ENCODE assay signal across 8 mouse cellular contexts in the genomic region with DNA sequence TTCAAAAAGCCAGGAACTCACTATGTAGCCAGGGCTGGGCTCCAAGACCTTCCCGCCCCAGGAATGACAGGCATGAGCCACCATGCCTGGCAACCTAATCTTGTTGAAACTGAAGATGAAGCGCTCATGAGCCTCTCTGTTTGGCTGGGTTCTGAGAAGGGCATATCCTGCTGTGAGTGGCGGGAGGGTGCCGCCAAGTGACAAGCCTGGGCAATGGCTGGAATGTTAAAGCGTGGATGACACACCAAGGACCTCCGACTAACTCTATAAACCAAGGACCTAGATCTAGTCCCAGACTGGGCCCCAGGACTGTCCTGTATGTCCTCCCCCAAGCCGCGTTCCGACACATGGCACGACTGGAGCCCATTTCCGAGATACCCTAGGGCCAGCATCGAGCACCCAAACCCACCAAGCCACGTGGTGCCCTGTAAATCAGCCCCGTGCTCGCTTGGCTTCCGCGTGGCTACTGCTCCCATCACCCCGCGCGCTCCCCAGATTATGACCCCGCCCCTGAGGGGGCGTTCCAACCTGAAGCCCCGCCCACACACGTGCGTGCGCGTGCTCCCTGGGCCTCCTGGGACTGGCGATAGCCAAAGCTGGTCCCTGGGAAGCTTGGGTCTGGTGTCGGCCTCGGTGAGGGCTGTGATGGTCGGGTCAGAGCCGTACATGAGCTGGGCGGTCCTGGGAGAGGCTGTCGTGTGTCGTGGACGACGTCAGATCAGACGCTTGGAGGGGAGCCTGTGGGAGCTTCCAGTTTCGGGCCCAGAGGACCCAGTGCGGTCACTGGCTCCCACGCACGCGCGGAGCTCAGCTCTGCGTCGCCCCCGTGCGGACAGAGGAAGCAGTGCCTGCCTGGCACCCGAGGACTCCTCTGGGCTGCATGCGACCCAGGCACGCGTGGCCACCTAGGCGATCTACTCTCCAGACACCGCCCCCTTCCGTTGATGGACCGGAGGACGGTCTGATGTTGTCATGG. TPM values are rescaled to one million over a fixed set of nuclear protein-coding genes. Genes with fewer than 3 reads are reported as not detected.
A peak's percentile ranks its signal among the peaks of the same experiment; 100 is the strongest.
DNase-seq lines count a peak whose midpoint lies in the region; ATAC-seq and TF ChIP-seq lines count a peak whose summit lies in the region.

No protein-coding gene starts in this region.

- H3K9ac ChIP-seq in ES-E14 (ENCODE audit: insufficient read depth, low read depth, low read length, poor library complexity, severe bottlenecking): peak overlapping the region; percentile 85
- peak overlapping the region; percentile 56 for H3K9ac ChIP-seq in forebrain, postnatal 0 days
- H3K9ac ChIP-seq in lung, embryonic 15.5 days: peak overlapping the region; percentile 51

- H3K4me2 ChIP-seq in forebrain, postnatal 0 days (ENCODE audit: low read depth): peak overlapping the region; percentile 66
- peak overlapping the region; percentile 87 for H3K4me2 ChIP-seq in lung, embryonic 15.5 days

- H3K36me3 ChIP-seq in ES-E14 (ENCODE audit: control insufficient read depth, insufficient read depth, low read length, poor library complexity, severe bottlenecking): no peaks in the 10 kb centered on the region
- no peaks in the 10 kb centered on the region for H3K36me3 ChIP-seq in forebrain, postnatal 0 days (ENCODE audit: insufficient read depth)
- no peaks in the 10 kb centered on the region for H3K36me3 ChIP-seq in lung, embryonic 15.5 days

- peaks cover 0 to 3% of the 10 kb centered on the region in 2 experiments; a peak in 1 of 4 replicates for H3K4me1 ChIP-seq in ES-E14 (ENCODE audit: control insufficient read depth in 2 of 2, insufficient read depth in 2 of 2, low read length in 2 of 2, poor library complexity in 1 of 2)
- no peaks in the 10 kb centered on the region for H3K4me1 ChIP-seq in cerebellum, adult 2 months (ENCODE audit: control insufficient read depth, insufficient read depth, low read length)
- H3K4me1 ChIP-seq in forebrain, postnatal 0 days (ENCODE audit: insufficient read depth): no peaks in the 10 kb centered on the region
- peaks cover 8% of the 10 kb centered on the region; the same call in 1 of the 2 replicates for H3K4me1 ChIP-seq in lung, embryonic 15.5 days

- WGBS in cerebellum, adult 2 months: under 1% methylated on average over 57 of the region's 57 CpGs
- under 1% methylated on average over 57 of the region's 57 CpGs for WGBS in forebrain, postnatal 0 days
- WGBS in lung, embryonic 15.5 days: under 1% methylated on average over 57 of the region's 57 CpGs

- H3K27me3 ChIP-seq in cerebellum, adult 2 months (ENCODE audit: control insufficient read depth, insufficient read depth, low read length): no peaks in the 10 kb centered on the region
- no peaks in the 10 kb centered on the region for H3K27me3 ChIP-seq in forebrain, postnatal 0 days (ENCODE audit: insufficient read depth, low read length)
- no peaks in the 10 kb centered on the region for H3K27me3 ChIP-seq in lung, embryonic 15.5 days

- H3K27ac ChIP-seq in ES-E14 (ENCODE audit: insufficient read depth, low read depth, low read length, poor library complexity, severe bottlenecking): peak overlapping the region; percentile 83
- peak overlapping the region; percentile 86 for H3K27ac ChIP-seq in cerebellum, adult 2 months (ENCODE audit: insufficient read depth, low read length)
- peak overlapping the region; percentile 87 for H3K27ac ChIP-seq in forebrain, postnatal 0 days (ENCODE audit: low read depth, low read length)
- H3K27ac ChIP-seq in lung, embryonic 15.5 days: peak overlapping the region; percentile 96

- DNase-seq in ES-E14 (ENCODE audit: low read depth, low spot score): peak; percentile 89
- peak; percentile 97 to 99 for DNase-seq in cerebellum, adult 2 months
- DNase-seq in forebrain, postnatal 0 days: peak; percentile 99
- peak; percentile 96 for DNase-seq in heart, postnatal 4 days
- DNase-seq in layer of hippocampus, adult 8-10 months (ENCODE audit: low spot score in 2 of 2): peak; percentile 93 to 95
- peak; percentile 94 for DNase-seq in ovary, adult 18-20 months (ENCODE audit: low spot score)
- DNase-seq in thymus, postnatal 0 days (ENCODE audit: low spot score): peak; percentile 96

- in situ Hi-C loops in ES-E14 (cut with MboI; ENCODE audit: low sequenced_read_pairs in 2 of 2, unreplicated experiment in 2 of 2): no loop called here

- no peaks in the 10 kb centered on the region for H3K9me3 ChIP-seq in ES-E14 (ENCODE audit: control insufficient read depth, insufficient read depth, low read depth, low read length)
- no peaks in the 10 kb centered on the region for H3K9me3 ChIP-seq in forebrain, postnatal 0 days (ENCODE audit: low read length)
- no peaks in the 10 kb centered on the region for H3K9me3 ChIP-seq in lung, embryonic 15.5 days

- peak; percentile 97 for ATAC-seq in forebrain, postnatal 0 days
- ATAC-seq in lung, embryonic 15.5 days (ENCODE audit: borderline replicate concordance, extremely low read depth, low FRiP score, low TSS enrichment): peak; percentile 97

- peak; percentile 95 for TF ChIP-seq CTCF in cerebellum, adult 2 months (IDR thresholded peaks at IDR 0.05; ENCODE audit: borderline replicate concordance, insufficient read depth, low read depth, low read length)
- peak; percentile 99 for TF ChIP-seq CTCF in forebrain, postnatal 0 days (IDR thresholded peaks at IDR 0.05; ENCODE audit: low read depth)

- H3K4me3 ChIP-seq in ES-E14 (ENCODE audit: insufficient read depth in 1 of 2, low read depth in 1 of 2, low read length in 2 of 2, poor library complexity in 1 of 2, severe bottlenecking in 1 of 2): peak overlapping the region; percentile 53 to 66
- peak overlapping the region; percentile 71 for H3K4me3 ChIP-seq in cerebellum, adult 2 months (replicated peaks; ENCODE audit: insufficient read depth, low read depth, low read length)
- H3K4me3 ChIP-seq in forebrain, postnatal 0 days (ENCODE audit: low read depth, low read length): peak overlapping the region; percentile 58
- peak overlapping the region; percentile 61 for H3K4me3 ChIP-seq in lung, embryonic 15.5 days

- peak; percentile 91; the same call in 1 of the 2 replicates for TF ChIP-seq POLR2A in cerebellum, adult 2 months (IDR thresholded peaks at IDR 0.05; ENCODE audit: borderline replicate concordance, insufficient read depth, low read length)

TF ChIP-seq in ES-E14, 5 proteins besides CTCF, POLR2A, EP300 and RAD21:
- TF ChIP-seq HCFC1 (IDR thresholded peaks at IDR 0.05; ENCODE audit: borderline replicate concordance, insufficient read depth, low read length) (peak; percentile 67; the same call in 1 of the 2 replicates), ZC3H11A (IDR thresholded peaks at IDR 0.05; ENCODE audit: borderline replicate concordance, low read depth, low read length) (no peak)
TF ChIP-seq in ES-E14: peak in this region for 1.

RNA-seq across cellular contexts. Expression of a gene that starts 22.9 kb away (rescaled TPM):
- 87.1 and 95.0 TPM in 2 replicates for total RNA-seq in ES-E14 (2012; rRNA removed)
- 93.6 and 114 TPM in 2 replicates for polyA plus RNA-seq in cerebellum, adult 2 months (2012; rRNA removed)
- total RNA-seq in forebrain, postnatal 0 days (2014; rRNA removed): 21.2 and 21.4 TPM in 2 replicates
- polyA plus RNA-seq in forebrain, postnatal 0 days (2015; fragmentation: Nextera tagmentation; extraction: Ambion mirVana): 14.3 and 19.4 TPM in 2 replicates
- total RNA-seq in heart, postnatal 4 days (2021): 10 to 100 TPM in 1 of 2 experiments, 1 to 10 TPM in 1; 9.1 to 10.7 TPM
- total RNA-seq in layer of hippocampus, adult 8-10 months (2022): 10 to 100 TPM; 12.6 to 27.6 (median 19.4) TPM
- polyA plus RNA-seq in lung, embryonic 15.5 days (2015; fragmentation: Nextera tagmentation; extraction: Ambion mirVana): 43.8 and 44.5 TPM in 2 replicates
- 37.3 and 38.8 TPM in 2 replicates for polyA plus RNA-seq in thymus, postnatal 0 days (2015; fragmentation: Nextera tagmentation; extraction: Ambion mirVana)

RNA-seq across cellular contexts. Expression of a gene that starts 57.9 kb away (rescaled TPM):
- 196 and 205 TPM in 2 replicates for total RNA-seq in ES-E14 (2012; rRNA removed)
- polyA plus RNA-seq in cerebellum, adult 2 months (2012; rRNA removed): 140 and 148 TPM in 2 replicates
- 377 and 408 TPM in 2 replicates for total RNA-seq in forebrain, postnatal 0 days (2014; rRNA removed)
- 1,226 and 1,340 TPM in 2 replicates for polyA plus RNA-seq in forebrain, postnatal 0 days (2015; fragmentation: Nextera tagmentation; extraction: Ambion mirVana)
- 100 to 1,000 TPM; 484 to 489 TPM for total RNA-seq in heart, postnatal 4 days (2021)
- total RNA-seq in layer of hippocampus, adult 8-10 months (2022): 100 to 1,000 TPM in 3 of 4 experiments, 10 to 100 TPM in 1; 90.0 to 132 (median 110) TPM
- 2,768 and 2,901 TPM in 2 replicates for polyA plus RNA-seq in lung, embryonic 15.5 days (2015; fragmentation: Nextera tagmentation; extraction: Ambion mirVana)
- 2,843 and 2,903 TPM in 2 replicates for polyA plus RNA-seq in thymus, postnatal 0 days (2015; fragmentation: Nextera tagmentation; extraction: Ambion mirVana)

Comparison
In these comparisons a context has a peak if more than half of its experiments do, and no peak if none do; other contexts are left out.
1. Peak in every context shown above with its lines: DNase-seq, ATAC-seq, H3K4me3 ChIP-seq and H3K27ac ChIP-seq.